Mouse (Mus musculus) heart, postnatal 14 days (tissue): ENCODE measurements at regions not wholly inside any gene's neighbourhood (a gene's known extent, or its start where the extent isn't known, plus 50 kb on each side); places are given as distances from the start of the nearest gene placed in this dataset.

Experiments
- DNase-seq, 2 experiments: peaks; one replicate each; pipeline ENCODE4 v3.0.0; 2021 to 2022
- intact Hi-C: fragments of 180-260 bp; cut with DNase I; formaldehyde crosslinking; loops from one replicate; pipeline ENCODE4 v1.15.1; 2025

DNA sequence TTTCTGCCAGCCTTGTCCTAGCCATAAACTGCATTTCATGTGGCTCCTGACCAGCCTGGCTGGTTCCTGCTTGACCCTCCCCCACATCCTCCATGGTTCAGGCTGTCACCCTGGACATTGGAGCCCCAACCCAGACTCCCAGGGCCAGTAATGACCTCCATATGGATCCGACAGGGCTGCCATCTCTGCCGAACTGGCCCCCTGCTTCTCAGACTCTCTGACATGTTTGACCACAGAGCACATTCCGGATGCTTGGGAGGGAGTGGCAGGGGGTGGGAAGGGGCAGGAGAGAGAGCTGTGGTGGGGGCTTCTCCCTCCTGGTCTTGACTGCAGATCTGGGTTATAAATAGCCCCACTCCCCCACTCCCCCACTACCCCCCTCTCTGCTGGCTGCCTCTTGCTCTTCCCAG, 59.0 kb upstream of the Actrt2 start:
- DNase-seq: no peak
- intact Hi-C loops: no loop called here

DNA sequence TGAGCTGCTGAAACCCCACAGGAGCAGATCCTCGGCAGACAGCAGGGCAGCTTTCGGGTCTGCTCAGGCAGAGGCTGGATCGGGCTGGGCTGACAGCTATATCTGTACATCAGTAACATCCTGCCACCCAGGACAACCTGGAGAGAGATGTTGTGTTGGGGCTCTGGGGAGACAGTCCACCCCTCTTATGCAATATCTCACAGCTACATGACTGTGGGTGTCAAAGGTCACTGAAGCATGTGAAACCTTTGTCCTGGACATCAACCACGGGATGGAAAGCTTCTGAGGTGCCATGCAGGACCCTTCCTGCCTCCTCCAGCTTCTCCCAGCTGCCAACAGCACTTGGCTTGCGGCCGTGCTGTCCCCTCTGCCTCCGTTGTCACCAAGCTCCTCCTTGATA, 60.3 kb upstream of the Actrt2 start:
- DNase-seq: no peak
- intact Hi-C loops: no loop called here

DNA sequence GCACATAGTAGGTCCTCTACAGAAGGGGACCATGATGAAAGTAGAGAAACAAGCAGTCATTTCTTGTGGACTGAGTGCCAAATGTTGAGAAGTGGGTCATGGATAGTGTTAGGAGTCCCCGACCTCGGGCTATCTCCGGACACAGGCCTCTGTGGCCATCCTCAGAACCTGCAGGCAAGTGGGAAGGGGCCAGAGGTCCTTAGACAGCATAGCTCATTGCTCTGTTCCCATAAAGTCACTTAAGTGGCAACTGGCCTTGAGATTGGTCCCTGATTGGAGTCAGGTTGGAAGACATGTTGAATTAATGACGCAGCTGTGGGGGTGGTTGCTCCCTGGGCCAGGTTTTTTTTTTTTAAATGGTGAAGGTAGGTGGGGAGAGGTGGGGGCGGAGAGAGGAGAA, 63.0 kb upstream of the Actrt2 start:
- DNase-seq: no peak
- intact Hi-C loops: no loop called here

DNA sequence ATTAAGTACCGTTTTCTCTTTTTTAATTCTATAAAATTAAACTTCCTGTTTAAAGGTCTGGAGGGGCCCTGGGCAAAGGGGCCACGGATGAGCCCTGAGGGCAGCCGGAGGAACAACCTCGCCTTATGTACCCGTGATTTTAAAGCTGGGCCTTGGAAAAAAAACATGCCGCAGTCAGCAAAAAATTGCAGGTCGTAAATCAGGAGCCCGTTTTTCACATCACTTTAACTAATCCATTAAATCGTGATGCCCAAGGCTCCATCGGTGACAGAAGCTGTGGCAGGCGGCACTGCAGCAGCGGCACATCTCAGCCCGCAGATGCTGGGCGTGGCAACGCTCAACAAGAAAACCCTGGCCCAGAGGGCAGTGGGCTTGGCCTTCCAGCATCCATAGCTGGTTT, 63.7 kb upstream of the Actrt2 start:
- intact Hi-C loops: no loop called here
- DNase-seq: no peak

DNA sequence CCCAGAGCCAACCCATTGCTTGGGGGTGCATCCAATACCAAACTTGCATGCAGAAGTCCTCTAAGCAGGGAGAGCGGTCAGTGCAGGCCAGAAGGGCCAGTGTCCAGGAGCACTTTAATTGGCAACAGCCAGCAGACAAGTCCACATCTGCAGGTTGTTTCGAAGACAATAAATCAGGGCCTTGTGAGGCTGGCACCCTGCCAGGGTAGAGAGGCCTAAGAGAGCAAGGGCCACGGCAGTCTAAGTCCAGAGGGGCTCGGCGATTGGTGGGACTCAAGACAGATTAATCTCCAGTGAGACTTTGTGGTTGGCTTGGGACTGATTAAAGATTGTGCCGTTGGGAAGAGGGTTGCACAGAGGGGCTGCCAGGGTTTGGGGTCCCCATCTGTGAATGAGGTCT, 68.4 kb upstream of the Actrt2 start:
- intact Hi-C loops: no loop called here
- no peak for DNase-seq

DNA sequence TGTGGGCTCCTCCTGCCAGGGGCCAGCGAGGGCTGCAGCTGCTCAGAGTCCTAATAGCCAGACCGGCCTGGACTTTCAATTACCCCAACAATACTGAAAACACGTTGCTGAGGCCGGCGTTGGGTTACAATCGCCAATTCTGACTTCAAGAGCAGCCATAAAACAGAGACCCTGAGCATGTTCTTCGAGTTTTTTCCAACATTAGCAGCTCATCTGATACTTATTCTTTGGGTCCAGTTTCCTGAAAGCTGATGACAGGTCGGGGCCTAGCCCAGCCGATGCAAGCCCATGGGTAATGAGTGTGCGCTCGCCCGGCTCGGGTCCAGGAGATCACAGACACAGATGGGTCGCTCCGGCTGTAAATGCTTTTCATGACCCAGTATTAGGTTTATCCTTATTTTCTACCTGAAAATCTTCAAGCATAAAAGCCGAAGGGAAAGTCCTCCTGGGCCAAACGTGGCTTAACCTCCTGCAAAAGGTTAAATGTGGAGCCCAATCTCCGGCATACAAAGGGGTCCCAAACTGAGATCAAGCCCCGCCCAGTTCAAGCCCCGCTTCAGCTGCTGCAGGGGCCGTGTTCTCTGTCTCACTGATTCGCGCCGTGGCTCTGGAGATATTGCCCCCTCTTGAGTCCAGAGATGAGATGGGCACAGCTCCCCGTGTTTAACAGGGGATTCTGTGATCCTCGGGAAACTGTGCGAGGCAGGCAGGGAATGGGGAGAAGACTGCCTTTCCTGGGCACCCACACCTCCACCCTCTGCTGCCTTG, 73.6 kb upstream of the Actrt2 start:
- intact Hi-C loops: no loop called here
- no peak for DNase-seq

DNA sequence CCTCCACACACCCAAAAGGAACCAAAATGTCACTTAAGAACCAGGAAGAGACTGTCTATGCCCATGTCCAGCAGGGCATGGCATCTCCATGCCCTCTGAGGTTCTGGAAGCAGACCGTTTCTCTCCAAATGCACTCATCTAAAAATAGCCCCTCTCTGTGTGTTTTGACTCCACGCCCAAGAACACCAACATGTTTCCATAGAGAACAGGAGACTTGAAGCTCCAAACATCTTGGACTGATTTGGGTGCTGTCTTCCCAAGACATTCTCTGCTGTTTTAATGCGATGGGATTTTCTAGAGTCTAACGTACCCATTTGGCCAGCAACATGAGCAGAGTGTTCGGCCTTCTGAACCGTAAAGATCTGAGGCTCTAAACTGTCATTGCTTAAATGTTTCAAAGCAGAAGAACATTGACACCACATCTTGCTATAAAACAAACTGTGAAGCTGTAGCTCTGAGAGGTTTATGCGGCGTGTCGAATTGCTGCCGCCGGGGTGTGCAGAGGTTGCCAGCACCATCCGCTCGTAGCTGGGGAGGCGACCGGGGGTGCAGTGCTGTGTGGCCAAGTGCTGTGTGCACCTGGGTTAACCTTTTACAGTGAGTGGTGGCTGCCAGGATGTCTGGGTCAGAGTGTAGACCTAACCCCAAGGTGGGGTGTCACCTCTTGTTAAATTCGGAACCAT, 78.8 kb upstream of the Actrt2 start:
- DNase-seq: no peak
- intact Hi-C loops: no loop called here

DNA sequence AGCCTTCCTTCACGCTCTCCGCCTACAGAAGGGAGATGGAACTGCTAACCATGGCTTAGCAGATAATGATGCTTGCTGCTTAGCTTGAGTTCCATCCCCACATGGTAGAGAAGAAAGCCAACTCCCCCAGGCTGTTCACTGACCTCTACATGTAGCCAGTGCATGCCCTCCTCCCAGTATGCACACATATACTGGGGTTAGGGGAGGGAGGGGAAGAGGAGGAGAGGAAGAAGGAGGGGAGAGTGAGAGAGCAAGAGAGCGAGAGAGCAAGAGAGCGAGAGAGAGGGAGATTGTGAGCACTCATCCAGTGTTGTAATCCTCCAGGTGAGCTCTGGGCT, 79.3 kb upstream of the Actrt2 start:
- intact Hi-C loops: no loop called here
- DNase-seq: no peak

DNA sequence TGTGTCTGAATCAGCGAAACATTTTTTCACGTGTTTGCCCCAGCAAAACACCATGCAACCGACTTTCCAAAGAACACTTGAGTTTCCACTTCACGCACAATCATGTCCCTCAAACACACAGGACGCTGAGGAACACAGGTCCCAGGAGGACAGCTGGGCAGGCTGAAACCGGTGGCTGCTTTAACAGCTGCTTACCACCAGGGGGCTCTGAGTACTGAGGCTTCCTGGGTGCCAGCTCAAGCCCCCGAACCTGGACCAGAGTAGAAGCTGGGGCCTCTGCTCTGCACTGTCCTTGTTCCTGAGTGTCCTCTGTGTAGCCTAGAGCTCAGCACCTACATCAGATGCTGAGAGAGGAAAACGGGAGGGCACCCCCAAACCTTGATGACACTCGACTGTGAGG, 81.5 kb upstream of the Actrt2 start:
- peak; percentile 20 to 63 for DNase-seq
- intact Hi-C loops: loop anchor here (2.0 kb wide), 1 partner anchor 76 kb away; no protein-coding TSS in a partner anchor

DNA sequence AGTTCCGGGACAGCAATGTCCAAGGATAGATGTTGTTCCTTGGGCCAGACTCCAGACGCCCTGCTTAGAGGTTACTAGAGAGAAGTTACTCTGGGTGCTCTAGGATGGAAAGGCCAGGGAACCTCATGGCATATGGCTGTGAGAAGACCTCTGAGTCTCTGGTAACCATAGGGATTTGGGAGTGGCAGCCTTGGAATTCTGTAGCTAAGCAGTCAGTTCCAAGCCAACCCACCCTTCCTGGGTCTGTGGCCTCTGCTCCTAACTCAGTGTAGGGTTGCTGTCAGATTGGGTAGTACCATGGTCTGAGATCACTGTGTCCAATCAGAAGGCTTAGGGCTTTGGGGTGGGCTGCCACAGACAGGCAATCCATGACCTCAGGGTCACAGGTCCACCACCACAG, 82.3 kb upstream of the Actrt2 start:
- intact Hi-C loops: loop anchor here (2.0 kb wide), 1 partner anchor 75 kb away; no protein-coding TSS in a partner anchor
- no peak for DNase-seq

DNA sequence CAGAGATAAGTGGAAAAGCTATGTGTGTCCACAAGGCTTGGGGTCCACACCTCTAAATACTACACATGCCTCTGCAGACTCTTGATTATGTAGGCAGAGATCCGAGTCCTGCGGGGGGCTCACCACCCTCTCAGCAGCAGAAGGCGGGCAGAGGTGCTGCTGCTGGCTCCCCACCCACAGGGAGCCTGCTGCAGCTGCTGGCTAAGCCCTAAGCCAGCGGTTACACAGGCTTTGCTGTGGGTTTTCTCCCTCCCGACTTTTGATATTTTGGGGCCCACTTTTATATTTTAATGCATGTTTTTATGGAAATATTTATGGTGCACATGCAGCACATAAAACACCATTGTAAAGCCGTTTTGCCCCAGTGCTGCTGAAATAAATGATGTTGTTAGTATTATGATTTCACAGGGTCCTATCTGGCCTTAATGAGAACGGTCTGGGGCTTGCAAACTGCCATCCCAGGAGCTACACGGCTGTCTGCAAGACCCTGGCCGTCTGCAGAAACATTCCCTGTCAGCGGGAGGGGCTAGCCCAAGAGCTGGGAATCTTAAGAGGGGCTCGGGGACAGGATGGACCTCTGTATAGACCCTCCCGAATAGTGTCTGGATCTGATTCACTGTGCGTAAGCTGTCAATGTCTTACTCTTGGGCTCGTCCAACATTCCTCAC, 82.9 kb upstream of the Actrt2 start:
- no peak for DNase-seq
- intact Hi-C loops: no loop called here

DNA sequence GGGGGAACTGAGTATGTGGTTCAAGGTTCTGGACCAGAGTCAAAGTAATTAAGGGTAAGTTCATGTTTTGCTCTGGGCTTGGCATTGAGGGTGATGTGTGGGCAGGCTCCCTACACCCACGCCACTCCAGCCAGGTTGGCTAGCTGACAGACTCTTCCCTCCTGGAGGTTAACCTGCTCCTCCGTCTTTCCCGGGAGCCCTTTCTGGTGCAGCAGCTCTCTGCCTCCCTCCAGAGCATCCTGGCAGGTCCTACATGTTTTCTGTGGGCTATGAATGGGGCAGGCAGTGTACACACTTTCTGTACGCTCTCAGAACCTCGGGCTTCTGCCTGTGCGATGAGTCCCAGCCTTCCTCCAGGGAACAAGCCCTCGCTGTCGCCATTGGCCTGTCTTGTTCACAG, 82.8 kb upstream of the Ttc34 start:
- intact Hi-C loops: no loop called here
- peak; percentile 9 to 37 for DNase-seq

DNA sequence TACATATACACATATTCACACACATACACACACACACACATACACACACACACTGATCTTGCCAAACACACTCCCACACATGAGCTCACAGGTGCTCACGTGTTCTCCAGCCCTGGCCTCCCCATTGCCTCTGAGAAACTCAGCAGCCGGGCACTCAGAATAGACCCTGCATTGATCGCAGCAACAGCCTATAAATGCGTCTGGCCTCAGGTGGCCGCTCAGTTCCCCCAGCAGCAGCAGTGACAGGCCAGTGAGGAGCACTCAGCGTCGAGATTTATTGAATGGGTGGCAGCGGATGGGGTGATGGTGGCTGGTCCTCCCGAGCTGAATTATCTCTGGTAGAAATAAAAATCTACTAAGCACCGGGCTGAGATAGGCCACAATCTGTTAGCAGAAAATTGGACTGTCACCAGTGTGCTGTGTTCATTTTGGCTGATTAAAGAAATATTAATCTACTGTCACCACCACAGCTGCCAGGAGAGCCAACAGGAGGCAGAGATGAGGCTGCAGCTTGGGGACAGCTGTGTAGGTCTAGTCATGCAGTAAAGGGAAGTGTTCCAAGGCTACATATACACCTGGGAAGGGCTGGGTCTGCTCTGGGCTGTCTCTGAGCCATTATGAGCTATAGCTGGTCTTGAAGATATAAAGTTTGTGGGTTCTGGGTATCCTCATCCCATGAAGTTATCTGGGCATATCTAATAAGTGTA, 80.4 kb upstream of the Ttc34 start:
- intact Hi-C loops: loop anchor here (5.0 kb wide), 1 partner anchor 430 kb away; no protein-coding TSS in a partner anchor
- DNase-seq: no peak

DNA sequence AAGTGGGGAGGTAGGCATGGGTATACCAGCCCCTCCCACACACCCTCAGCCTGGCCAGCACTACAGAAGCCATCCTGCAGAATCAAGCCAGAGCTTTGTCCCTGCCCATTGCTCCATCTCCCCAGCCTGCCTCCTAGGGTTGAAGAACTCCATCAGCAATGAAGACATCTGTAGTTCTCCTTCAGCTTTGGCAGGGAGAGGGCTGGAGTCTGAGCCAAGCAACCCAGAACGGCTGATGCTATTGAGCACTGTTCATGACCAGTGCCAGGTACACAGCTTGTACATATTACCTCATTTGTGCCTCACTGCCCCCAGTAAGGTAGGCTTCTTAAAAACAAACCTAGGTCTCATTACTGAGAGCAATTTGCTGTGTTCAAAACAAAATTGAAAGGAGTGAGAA, 77.4 kb upstream of the Ttc34 start:
- intact Hi-C loops: loop anchor here (5.0 kb wide), 1 partner anchor 433 kb away; no protein-coding TSS in a partner anchor
- DNase-seq: no peak

DNA sequence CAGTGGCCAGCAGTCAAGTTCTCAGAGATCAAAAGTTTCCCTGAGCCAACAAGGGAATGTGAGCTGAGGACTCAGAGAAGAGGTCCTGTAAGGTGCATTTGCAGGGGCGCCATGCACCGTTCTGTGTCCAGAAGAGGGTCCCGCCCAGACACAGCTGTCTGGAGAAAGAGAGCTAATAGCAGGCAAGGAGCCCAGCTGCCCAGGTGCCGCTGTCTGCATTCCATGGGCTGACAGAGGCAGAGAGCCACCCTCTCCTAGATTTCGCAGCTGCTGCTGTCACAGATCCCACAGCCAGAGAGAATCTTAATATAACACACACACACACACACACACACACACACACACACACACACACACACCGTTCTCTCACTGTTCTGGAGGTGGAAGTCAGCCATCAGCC, 73.0 kb upstream of the Ttc34 start:
- intact Hi-C loops: no loop called here
- DNase-seq: no peak

DNA sequence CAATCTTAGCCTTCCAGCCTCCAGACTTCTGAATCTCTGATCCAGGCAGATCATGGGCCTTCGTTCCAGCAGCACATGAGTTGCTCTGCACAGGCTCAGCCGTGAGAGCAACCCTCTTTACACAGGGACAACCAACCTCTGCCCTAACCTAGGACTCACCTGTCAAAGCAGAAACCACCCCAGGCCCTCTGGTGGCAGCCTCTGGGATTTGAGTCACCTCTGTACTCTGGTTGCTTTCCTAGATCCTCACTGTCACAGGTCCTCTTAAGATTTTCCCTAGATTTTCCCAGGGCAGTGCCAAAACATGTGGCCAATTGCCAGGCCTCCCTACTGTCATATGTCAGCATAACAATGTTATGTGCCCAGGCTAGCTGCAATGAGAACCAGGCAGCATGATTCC, 71.1 kb upstream of the Ttc34 start:
- DNase-seq: peak in 1 of 2 experiments; percentile 27
- intact Hi-C loops: no loop called here

DNA sequence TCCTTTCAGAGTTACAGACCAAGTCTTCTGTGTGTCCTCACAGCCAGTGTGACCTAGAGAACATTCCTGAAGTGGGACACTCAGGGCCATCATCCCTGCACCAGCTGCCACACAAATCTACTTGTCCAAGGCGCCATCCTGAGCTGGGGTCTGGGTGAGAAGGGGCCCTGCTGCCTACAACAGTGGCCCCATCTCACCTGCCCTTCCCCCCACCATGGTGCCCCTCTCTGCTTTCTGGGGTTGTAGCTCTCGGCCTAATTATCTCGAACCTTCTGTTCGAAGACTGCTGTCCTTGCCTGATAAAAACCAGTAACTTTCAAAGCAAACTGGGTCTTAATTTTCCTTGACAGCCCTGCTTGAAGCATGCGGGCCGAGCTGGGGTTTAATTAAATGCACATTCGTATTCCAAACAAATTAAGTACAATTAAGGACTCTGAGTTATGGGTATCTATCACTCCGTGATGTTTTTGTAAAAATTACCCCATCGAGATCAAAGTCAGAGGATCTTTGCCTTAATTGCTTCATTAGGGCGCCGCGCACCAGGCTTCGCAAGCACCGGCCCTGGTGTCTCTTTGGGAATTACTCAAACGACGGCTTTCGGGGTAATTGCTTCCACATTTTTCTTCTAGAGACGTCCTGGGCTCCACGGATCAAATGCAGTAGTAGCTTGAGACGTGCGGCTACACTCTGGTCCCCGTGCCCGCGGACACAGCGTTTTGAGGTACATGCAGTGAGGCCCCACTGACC, 65.8 kb upstream of the Ttc34 start:
- intact Hi-C loops: no loop called here
- no peak for DNase-seq

DNA sequence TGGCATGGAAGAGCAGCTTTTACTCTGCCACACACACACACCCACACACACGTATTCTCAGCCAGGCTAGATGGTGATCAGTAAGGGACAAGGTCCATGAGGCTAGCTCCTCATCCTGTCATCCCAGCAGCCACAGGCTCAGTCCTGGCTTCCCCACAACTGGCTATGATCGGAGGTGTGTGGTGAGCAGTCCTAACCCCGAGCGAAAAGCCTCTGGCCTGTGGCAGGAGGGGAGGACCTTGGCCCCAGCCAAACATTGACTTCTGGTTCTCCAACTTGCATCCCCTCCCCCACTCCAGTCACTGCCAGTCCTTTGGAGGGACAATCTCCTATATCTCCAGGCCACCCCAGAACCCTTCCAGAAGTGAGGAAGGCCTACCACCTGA, 65.2 kb upstream of the Ttc34 start:
- no peak for DNase-seq
- intact Hi-C loops: no loop called here

DNA sequence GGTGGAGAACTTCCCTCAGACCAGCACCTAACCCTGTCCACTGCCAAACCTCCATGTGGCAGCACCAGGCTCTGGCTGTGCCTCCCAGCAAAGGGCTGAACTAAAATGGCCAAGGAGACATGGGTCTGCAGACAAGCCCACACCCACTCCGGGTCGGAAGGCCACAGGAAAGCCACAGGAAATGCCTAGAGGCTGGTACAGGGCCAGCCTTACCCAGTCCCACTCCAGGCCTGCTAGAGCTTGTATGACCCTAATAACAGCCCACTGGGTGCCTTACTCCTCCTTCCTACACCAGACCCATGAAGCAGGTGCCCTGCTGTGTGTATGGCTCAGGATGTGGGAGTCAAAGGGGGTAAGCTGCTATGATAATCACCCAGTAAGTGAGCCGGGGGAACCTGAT, 63.4 kb upstream of the Ttc34 start:
- DNase-seq: no peak
- intact Hi-C loops: no loop called here

DNA sequence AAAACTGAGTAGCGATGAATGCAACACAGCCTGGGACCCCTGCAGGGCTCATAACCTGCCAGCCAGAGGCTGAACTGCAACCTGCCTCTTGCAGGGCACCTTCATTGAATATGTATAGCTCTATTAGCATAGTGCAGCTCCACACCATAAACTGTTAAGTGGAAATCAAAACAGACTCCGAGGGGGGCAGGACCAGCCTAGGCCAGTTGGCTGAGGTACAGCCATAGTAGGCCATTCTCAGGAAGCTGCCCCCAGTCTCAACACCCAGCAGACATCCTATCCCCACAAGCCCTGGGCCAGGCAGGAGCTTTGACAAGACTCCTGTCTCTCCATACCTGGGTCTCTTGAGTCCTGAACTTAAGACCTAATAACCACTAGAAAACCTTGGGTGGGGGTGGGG, 62.9 kb upstream of the Ttc34 start:
- no peak for DNase-seq
- intact Hi-C loops: no loop called here

DNA sequence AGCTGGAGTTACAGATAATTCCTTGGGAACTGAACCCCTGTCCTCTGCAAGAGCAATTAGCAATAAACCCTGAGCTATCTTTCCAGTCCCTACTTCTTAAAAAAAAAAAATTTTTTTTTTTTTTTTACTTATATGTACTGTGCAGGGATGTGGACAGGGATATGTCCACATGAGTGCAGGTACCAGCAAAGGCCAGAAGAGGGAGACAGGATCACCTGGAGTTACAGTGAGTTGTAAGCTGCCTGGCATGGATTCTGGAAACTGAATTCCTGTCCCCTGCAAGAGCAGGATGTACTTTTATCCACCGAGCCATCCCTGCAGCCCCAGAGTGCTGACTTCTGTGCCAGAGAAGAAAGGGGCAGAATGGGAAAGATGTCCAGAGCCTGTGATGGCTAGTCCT, 58.4 kb upstream of the Ttc34 start:
- intact Hi-C loops: no loop called here
- no peak for DNase-seq
